Mouse (Mus musculus) 3T3-L1 (cell line): ENCODE results near the gene Fer.
"Not testable (repeated sequence)": the region's sequence is repeated elsewhere in the genome, so short reads cannot be mapped to it uniquely, and the experiment has no call there.

Experiments used
- DNase-seq: peaks from one replicate; pipeline ENCODE4 v3.0.0-alpha.2; 2015; ENCODE audit warnings: low read depth, low spot score

The Fer gene

GRCm38 (mm10) chr17:63863012-63863630 lies at the start of gene Fer:
Gene Fer (plus strand): TSS chr17:63863062.
- no peak for DNase-seq

GRCm38 (mm10) chr17:63813552-63813951 lies 49.3 kb upstream of the Fer start:
- DNase-seq: no peak

- DNase-seq: no peak
These were observed 44.3 kb upstream of the Fer start for GRCm38 (mm10) chr17:63818444-63819027.

GRCm38 (mm10) chr17:63824141-63824540 lies 38.7 kb upstream of the Fer start:
- DNase-seq: no peak

GRCm38 (mm10) chr17:63826196-63826595 lies 36.7 kb upstream of the Fer start:
- no peak for DNase-seq

GRCm38 (mm10) chr17:63826767-63827166 lies 36.1 kb upstream of the Fer start:
- no peak for DNase-seq

- DNase-seq: no peak
These were observed 34.1 kb upstream of the Fer start for GRCm38 (mm10) chr17:63828561-63829332.

- DNase-seq: no peak
These were observed 31.3 kb upstream of the Fer start for GRCm38 (mm10) chr17:63831550-63831949.

GRCm38 (mm10) chr17:63836223-63836622 lies 26.6 kb upstream of the Fer start:
- no peak for DNase-seq

- no peak for DNase-seq
These were observed 26.2 kb upstream of the Fer start for GRCm38 (mm10) chr17:63836641-63837040.

- DNase-seq: no peak
These were observed 24.7 kb upstream of the Fer start for GRCm38 (mm10) chr17:63838144-63838543.

GRCm38 (mm10) chr17:63839636-63840269 lies 23.1 kb upstream of the Fer start:
- DNase-seq: no peak

GRCm38 (mm10) chr17:63842226-63842625 lies 20.6 kb upstream of the Fer start:
- DNase-seq: no peak

GRCm38 (mm10) chr17:63844936-63845335 lies 17.9 kb upstream of the Fer start:
- DNase-seq: peak; percentile 66

- not testable (repeated sequence) for DNase-seq
These were observed 17.1 kb upstream of the Fer start for GRCm38 (mm10) chr17:63845766-63846165.

GRCm38 (mm10) chr17:63849151-63849550 lies 13.7 kb upstream of the Fer start:
- DNase-seq: no peak

GRCm38 (mm10) chr17:63849566-63849965 lies 13.3 kb upstream of the Fer start:
- peak; percentile 97 for DNase-seq

GRCm38 (mm10) chr17:63850016-63850415 lies 12.8 kb upstream of the Fer start:
- DNase-seq: no peak

- no peak for DNase-seq
These were observed 5.8 kb upstream of the Fer start for GRCm38 (mm10) chr17:63857023-63857544.

- peak; percentile 62 for DNase-seq
These were observed 1.9 kb upstream of the Fer start for GRCm38 (mm10) chr17:63860988-63861387.

- DNase-seq: peak; percentile 25
These were observed 463 bp upstream of the Fer start for GRCm38 (mm10) chr17:63862399-63862798.

- DNase-seq: peak; percentile 98
These were observed 836 bp downstream of the Fer start, which contains the start of gene A930002H24Rik for GRCm38 (mm10) chr17:63863647-63864149. Gene A930002H24Rik (minus strand): TSS chr17:63863791.
